Mouse (Mus musculus) stomach, embryonic 14.5 days (tissue): ENCODE measurements around the gene Nsd2. TPM values are rescaled to one million over a fixed set of nuclear protein-coding genes. Genes with fewer than 3 reads are reported as not detected.

Source experiments
- ATAC-seq: fragments of 200-750 bp; cut with Nextera tagmentation; 2 replicates; pipeline ENCODE4 v1.8.0; 2017; ENCODE audit warnings: low read depth, moderate TSS enrichment; ENCODE audit not compliant: insufficient number of reproducible peaks, insufficient read depth, low FRiP score
- H3K27ac ChIP-seq: fragments of 300-500 bp; sonication (generic); 2 replicates; pipeline ENCODE4 v1.5.1; 2014; ENCODE audit warnings: mild to moderate bottlenecking, low read length, moderate library complexity, mixed read lengths
- H3K27me3 ChIP-seq: fragments of 300-500 bp; sonication (generic); 2 replicates; pipeline ENCODE4 v1.6.1; 2014; ENCODE audit warnings: low read length, control low read depth, mixed read lengths; ENCODE audit not compliant: control insufficient read depth, insufficient read depth
- H3K36me3 ChIP-seq: fragments of 300-500 bp; sonication (generic); 2 replicates; pipeline ENCODE4 v1.6.1; 2014; ENCODE audit warnings: mild to moderate bottlenecking, control low read depth, low read length, moderate library complexity, mixed read lengths; ENCODE audit not compliant: control insufficient read depth, insufficient read depth
- H3K4me1 ChIP-seq: fragments of 300-500 bp; sonication (generic); 2 replicates; pipeline ENCODE4 v1.6.1; 2014; ENCODE audit warnings: low read length, control low read depth, mixed read lengths; ENCODE audit not compliant: control insufficient read depth, insufficient read depth
- H3K4me2 ChIP-seq: fragments of 300-500 bp; sonication (generic); replicated peaks from 2 replicates; pipeline ENCODE4 v1.6.1; 2014; ENCODE audit warnings: low read depth, low read length, control low read depth
- H3K4me3 ChIP-seq: fragments of 300-500 bp; sonication (generic); 2 replicates; pipeline ENCODE4 v1.5.1; 2014; ENCODE audit warnings: low read depth, low read length, control low read depth
- H3K9ac ChIP-seq: fragments of 300-500 bp; sonication (generic); replicated peaks from 2 replicates; pipeline ENCODE4 v1.6.1; 2014; ENCODE audit warnings: low read depth, mild to moderate bottlenecking, control low read depth, low read length, moderate library complexity, mixed read lengths
- H3K9me3 ChIP-seq: fragments of 300-500 bp; sonication (generic); 2 replicates; pipeline ENCODE4 v1.6.1; 2016; ENCODE audit warnings: low read depth, low read length, control low read depth; ENCODE audit not compliant: control insufficient read depth
- WGBS: fragments of 180-500 bp; shearing (Covaris S2); extraction: QIAGEN DNeasy Blood & Tissue Kit; methylation state at CpG from one replicate; pipeline ENCODE4 v1.1.7; 2014; 5-methylcytosine and 5-hydroxymethylcytosine counted together
- polyA plus RNA-seq: library from polyadenylated mRNA; unstranded; fragments of >200 nt; fragmentation: Nextera tagmentation; extraction: Ambion mirVana; gene quantifications from 2 replicates; pipeline ENCODE4 v1.2.1, GENCODE M21; 2014

Nsd2 gene
- polyA plus RNA-seq, 1 experiment from 2014 or later: 53.5 TPM

- no peak for ATAC-seq
- 91% methylated on average over 3 of the region's 3 CpGs for WGBS
- no peaks in the 10 kb centered on the region for H3K9me3 ChIP-seq
These were observed 9.4 kb downstream of the Nsd2 start for GRCm38 (mm10) chr5:33829958-33830357.

GRCm38 (mm10) chr5:33830832-33831231, 10.3 kb downstream of the Nsd2 start:
- no peaks in the 10 kb centered on the region for H3K9me3 ChIP-seq
- H3K9ac ChIP-seq: no peak overlapping the region
- H3K36me3 ChIP-seq: no peaks in the 10 kb centered on the region; the same call in 1 of the 2 replicates
- no peaks in the 10 kb centered on the region for H3K4me1 ChIP-seq
- no peak for ATAC-seq
- no peaks in the 10 kb centered on the region for H3K27me3 ChIP-seq
- H3K27ac ChIP-seq: no peak overlapping the region
- H3K4me2 ChIP-seq: no peak overlapping the region
- no peak overlapping the region for H3K4me3 ChIP-seq
- 60% methylated on average over 1 of the region's 1 CpGs for WGBS

More at GRCm38 (mm10) chr5:33829958-33830357, 9.4 kb downstream of the Nsd2 start:
- no peaks in the 10 kb centered on the region; the same call in 1 of the 2 replicates for H3K36me3 ChIP-seq
- H3K4me3 ChIP-seq: no peak overlapping the region
- no peak overlapping the region for H3K9ac ChIP-seq
- H3K4me1 ChIP-seq: no peaks in the 10 kb centered on the region
- no peak overlapping the region for H3K4me2 ChIP-seq
- H3K27me3 ChIP-seq: no peaks in the 10 kb centered on the region
- no peak overlapping the region for H3K27ac ChIP-seq

- H3K27me3 ChIP-seq: no peaks in the 10 kb centered on the region
- no peak overlapping the region for H3K9ac ChIP-seq
- H3K4me3 ChIP-seq: no peak overlapping the region
- ATAC-seq: no peak
- peaks cover 15% of the 10 kb centered on the region; the same call in 1 of the 2 replicates for H3K36me3 ChIP-seq
- no peak overlapping the region for H3K27ac ChIP-seq
- H3K9me3 ChIP-seq: no peaks in the 10 kb centered on the region
- H3K4me1 ChIP-seq: no peaks in the 10 kb centered on the region
- no peak overlapping the region for H3K4me2 ChIP-seq
- WGBS: 82% methylated on average over 1 of the region's 1 CpGs
These were observed 20.8 kb downstream of the Nsd2 start for GRCm38 (mm10) chr5:33841331-33841730.

- WGBS: 85% methylated on average over 4 of the region's 4 CpGs
- H3K9ac ChIP-seq: no peak overlapping the region
- no peaks in the 10 kb centered on the region for H3K27me3 ChIP-seq
- no peaks in the 10 kb centered on the region for H3K9me3 ChIP-seq
- H3K4me1 ChIP-seq: no peaks in the 10 kb centered on the region
- no peak overlapping the region for H3K27ac ChIP-seq
- ATAC-seq: no peak
- no peak overlapping the region for H3K4me3 ChIP-seq
- peaks cover 13% of the 10 kb centered on the region; the same call in 1 of the 2 replicates for H3K36me3 ChIP-seq
- H3K4me2 ChIP-seq: no peak overlapping the region
These were observed 22.0 kb downstream of the Nsd2 start for GRCm38 (mm10) chr5:33842549-33842948.

- no peak overlapping the region for H3K4me2 ChIP-seq
- WGBS: 91% methylated on average over 4 of the region's 4 CpGs
- no peaks in the 10 kb centered on the region for H3K27me3 ChIP-seq
- no peak overlapping the region for H3K9ac ChIP-seq
- no peak overlapping the region for H3K4me3 ChIP-seq
- no peaks in the 10 kb centered on the region for H3K4me1 ChIP-seq
- H3K36me3 ChIP-seq: peaks cover 25% of the 10 kb centered on the region
- no peak for ATAC-seq
- H3K27ac ChIP-seq: no peak overlapping the region
- no peaks in the 10 kb centered on the region for H3K9me3 ChIP-seq
These were observed 30.9 kb downstream of the Nsd2 start for GRCm38 (mm10) chr5:33851466-33851865.

GRCm38 (mm10) chr5:33853086-33853485, 32.6 kb downstream of the Nsd2 start:
- Histone ChIP-seq H3K9ac (no peak overlapping the region), H3K27ac (no peak overlapping the region), H3K4me1 (no peaks in the 10 kb centered on the region), H3K27me3 (no peaks in the 10 kb centered on the region), H3K9me3 (no peaks in the 10 kb centered on the region), H3K4me3 (no peak overlapping the region), H3K36me3 (peaks cover 36% of the 10 kb centered on the region), H3K4me2 (no peak overlapping the region)
- ATAC-seq: no peak
- WGBS: 100% methylated on average over 1 of the region's 1 CpGs

GRCm38 (mm10) chr5:33854019-33854418, 33.5 kb downstream of the Nsd2 start:
- 87% methylated on average over 2 of the region's 2 CpGs for WGBS
- no peak for ATAC-seq
- Histone ChIP-seq H3K4me1 (no peaks in the 10 kb centered on the region), H3K9ac (no peak overlapping the region), H3K4me2 (no peak overlapping the region), H3K27ac (no peak overlapping the region), H3K4me3 (no peak overlapping the region), H3K9me3 (no peaks in the 10 kb centered on the region), H3K36me3 (peaks cover 44% of the 10 kb centered on the region), H3K27me3 (no peaks in the 10 kb centered on the region)

- ATAC-seq: no peak
- Histone ChIP-seq H3K4me3 (no peak overlapping the region), H3K4me2 (no peak overlapping the region), H3K27me3 (no peaks in the 10 kb centered on the region), H3K9me3 (no peaks in the 10 kb centered on the region), H3K27ac (no peak overlapping the region), H3K9ac (no peak overlapping the region), H3K36me3 (peaks cover 58% of the 10 kb centered on the region), H3K4me1 (no peaks in the 10 kb centered on the region)
These were observed 37.2 kb downstream of the Nsd2 start for GRCm38 (mm10) chr5:33857693-33858092.

- Histone ChIP-seq H3K9ac (no peak overlapping the region), H3K4me2 (no peak overlapping the region)
- 91% methylated on average over 1 of the region's 1 CpGs for WGBS
These were observed 54.9 kb downstream of the Nsd2 start for GRCm38 (mm10) chr5:33875472-33875871.

More at GRCm38 (mm10) chr5:33875472-33875871, 54.9 kb downstream of the Nsd2 start:
- Histone ChIP-seq H3K4me1 (no peaks in the 10 kb centered on the region), H3K9me3 (no peaks in the 10 kb centered on the region), H3K27ac (no peak overlapping the region), H3K4me3 (no peak overlapping the region), H3K36me3 (peaks cover 56% of the 10 kb centered on the region), H3K27me3 (no peaks in the 10 kb centered on the region)
- ATAC-seq: no peak
